Mouse (Mus musculus) c-Kit-negative CD71-positive TER-119-positive erythroid progenitor cells, embryonic 14.5 days (primary cell): ENCODE measurements around the gene Klhdc2.
A peak's percentile ranks its signal among the peaks of the same experiment; 100 is the strongest.

Experiments
- DNase-seq: peaks from one replicate; pipeline ENCODE4 v3.0.0-alpha.2; 2013; ENCODE audit warnings: low read depth, low spot score

Gene Klhdc2

DNA sequence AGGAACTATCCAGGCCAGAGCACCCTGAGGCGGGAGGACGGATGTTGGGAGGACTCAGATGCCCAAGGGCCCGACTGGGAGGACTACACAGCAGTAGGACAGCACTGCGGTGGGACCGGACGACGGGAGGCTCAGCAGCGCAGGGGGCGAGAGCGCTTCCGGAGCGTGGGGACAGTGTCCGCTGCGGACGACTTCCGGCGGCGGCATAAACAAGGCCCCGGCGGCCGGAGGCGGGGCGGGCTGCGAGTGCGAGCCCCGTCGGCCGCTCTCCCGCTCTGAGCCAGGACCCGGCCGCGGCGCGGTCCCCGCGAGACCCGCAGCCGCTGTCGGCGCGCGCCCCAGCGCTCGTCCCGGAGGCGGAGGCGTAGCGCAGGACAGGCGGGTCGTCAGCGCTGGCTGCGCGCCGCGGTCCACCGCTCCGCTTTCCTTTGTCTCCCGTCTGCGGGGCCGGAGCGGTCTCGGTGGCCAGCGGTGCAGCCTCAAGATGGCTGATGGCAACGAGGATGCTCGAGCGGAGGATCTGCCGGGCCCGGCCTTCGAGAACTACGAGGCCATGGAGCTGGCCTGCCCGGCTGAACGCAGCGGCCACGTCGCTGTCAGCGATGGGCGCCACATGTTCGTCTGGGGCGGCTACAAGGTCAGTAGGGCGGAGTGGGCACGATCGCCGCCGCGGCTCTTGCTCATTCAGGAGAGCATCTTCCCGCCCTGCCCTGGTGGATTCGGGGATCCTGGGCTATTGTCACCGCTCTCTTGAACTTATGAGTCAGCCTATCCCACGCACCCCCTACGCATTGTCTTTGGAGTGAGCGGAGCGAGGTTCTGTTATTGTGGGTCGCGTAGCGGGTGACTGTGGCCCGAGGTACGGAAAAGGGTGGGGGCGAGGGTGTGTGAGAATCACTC is at the start of gene Klhdc2:
Klhdc2 (plus strand) TSS at position 171 of the 900 bp plus-strand sequence.
- peak; percentile 53 for DNase-seq

DNA sequence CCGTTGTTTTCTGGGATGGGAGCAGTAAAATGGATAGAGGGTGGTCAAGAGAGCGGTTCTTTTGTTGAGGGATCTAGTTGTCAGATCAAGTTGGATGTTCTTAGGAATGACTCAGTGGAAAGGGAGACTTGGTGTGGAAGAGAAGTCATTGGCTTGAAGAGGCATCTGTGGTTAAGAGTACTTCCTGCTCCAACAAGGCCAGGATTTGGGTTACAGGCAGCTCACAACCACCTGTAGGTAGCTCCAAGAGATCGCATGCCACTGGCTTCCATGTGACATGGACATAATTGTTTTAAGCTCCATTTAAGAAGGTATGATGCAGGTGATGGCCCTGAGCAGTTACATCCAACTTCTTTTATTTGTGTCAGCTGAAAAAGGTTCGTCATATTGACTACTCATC is 46.7 kb upstream of the Klhdc2 start:
- DNase-seq: no peak

- no peak for DNase-seq
These were observed 45.7 kb upstream of the Klhdc2 start for GRCm38 (mm10) chr12:69250756-69251155.

DNA sequence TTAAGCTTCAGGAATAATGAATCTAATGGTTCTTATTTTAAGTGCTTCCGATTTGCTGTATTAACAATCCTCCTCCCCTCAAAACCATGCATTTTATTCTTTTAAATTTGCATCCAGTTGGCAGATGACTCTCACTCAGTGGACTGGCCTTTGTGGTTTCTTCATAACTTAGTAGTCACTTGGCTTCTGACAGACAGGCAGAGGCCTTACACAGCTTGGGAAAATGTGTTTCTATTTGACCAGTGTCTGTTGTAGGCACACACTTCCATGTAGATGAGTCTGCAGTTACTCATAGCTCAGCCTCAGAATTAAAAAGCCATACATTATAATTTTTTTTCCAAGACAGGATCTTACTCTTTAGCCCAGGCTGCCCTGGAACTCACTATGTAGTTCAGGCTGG is 42.7 kb upstream of the Klhdc2 start:
- DNase-seq: no peak

DNA sequence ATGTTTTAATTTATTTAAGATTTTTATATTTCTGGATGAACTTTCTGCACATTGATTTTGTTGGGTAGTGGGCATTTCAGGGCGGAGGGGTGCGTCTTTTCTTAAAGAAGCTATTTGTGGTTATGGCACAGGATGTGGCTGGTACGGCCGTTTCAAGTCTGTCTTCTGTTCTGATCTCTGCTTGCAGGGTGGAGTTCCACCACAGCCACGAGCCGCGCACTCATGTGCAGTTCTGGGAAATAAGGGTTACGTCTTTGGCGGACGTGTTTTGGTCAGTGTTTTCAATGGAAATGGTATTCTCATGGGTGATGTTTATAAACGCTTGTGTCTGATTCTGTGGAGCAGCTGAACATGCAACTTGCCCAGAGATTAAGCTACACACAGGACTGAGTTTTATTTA is 38.6 kb upstream of the Klhdc2 start:
- DNase-seq: no peak

- DNase-seq: no peak
These were observed 34.2 kb upstream of the Klhdc2 start for GRCm38 (mm10) chr12:69262251-69262650.

DNA sequence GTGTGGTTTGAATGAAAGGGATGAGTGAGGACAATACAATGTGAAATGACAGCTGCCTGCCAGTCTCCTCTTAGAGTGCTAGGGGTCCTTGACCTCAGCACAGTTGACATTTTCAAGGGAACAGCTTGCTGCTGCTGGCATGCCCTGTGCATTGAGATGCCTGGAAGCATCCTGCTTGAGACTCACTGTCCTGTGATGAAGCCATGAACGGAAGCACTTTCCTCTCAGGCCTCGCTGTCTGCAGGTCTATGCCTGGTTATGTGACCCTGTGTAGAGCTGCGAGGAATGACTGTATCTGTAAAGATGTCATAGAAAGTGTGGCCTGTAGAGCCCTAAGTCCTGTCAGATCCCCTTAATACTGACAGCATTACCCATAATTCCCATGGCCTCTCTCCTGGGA is 31.4 kb upstream of the Klhdc2 start:
- DNase-seq: no peak

DNA sequence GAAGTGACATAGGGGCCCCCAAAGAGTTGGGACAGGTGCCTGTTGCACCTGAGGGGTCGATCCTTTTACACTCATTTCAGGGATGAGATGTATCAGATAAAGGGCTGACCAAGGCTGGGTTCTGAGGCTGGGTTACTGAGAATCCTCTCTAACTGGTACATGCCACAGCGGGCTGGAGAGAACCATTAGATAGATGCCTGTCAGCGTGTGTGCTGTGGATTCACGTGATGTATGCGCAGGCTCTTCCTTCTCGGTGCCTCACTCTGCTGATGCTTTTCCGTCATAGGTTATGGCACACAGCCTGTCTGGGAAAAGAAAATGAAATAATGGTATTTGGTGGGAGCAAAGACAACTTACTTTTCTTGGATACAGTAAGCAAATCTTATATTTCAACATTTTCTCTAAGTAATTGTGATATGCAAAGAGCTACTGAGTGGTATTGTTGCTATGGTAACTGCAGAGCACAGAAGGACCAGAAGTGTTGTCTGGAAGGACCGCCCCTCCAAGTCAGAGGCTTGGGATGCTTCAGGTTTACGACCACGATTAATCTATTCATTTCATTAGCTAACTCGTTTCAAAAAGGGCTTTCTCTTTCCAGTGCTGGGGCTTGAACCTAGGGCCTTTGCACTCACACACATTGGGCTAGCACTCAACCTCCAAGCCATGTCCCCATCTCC is 28.4 kb upstream of the Klhdc2 start:
- DNase-seq: no peak

DNA sequence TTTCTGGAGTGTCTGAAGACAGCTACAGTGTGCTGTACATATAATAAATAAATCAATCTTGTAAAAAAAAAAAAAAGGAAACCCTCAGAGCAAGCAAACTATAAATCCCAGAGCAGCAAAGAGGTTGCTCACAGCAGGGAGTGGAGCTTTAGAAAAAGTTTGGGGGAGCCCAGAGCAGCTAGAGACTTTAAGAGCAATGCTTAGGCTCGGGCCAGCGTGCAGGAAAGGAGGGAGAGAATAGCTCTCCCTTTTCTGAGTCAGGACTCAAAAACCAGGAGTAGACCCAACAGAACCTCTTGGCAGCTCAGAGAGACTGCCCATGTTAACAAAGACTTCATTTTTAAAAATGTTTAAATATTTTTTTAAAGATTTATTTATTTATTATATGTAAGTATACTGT is 27.5 kb upstream of the Klhdc2 start:
- no peak for DNase-seq

- DNase-seq: no peak
These were observed 16.5 kb upstream of the Klhdc2 start for GRCm38 (mm10) chr12:69279931-69280469.

DNA sequence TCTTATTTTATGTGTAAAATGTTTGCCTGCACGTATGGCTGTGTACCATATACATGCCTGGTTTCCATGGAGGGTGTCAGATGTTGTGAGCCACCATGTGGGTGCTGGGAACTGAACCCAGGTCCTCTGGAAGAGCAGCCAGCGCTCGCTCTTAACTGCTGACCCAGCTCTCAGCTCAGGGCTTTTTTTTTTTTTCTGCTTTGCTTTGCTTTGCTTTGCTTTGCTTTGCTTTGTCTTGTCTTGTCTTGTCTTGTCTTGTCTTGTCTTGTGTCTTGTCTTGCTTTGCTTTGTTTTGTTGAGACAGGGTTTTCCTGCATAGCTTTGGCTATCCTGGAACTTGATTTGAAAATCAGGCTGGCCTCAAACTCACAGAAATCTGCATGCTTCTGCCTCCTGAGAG is 15.6 kb upstream of the Klhdc2 start:
- DNase-seq: no peak

DNA sequence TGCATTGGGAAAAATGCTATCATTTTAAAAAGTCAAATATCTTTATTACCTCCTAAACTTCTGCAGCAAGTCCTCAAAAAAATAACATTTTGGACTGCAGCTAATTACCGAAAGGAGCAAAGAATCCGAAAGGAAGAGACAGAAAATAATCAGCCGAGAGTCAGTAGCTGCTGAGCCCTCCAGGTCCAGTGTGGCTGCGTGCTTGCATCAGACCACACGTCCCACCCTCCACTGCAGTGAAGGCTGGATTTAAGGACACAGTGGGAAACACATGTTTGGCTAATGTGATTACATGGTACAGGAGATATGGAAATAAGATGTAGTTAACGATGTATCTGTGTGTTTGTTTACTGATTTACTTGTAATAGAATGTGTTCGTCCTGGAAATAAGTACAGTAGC is 13.3 kb upstream of the Klhdc2 start:
- DNase-seq: no peak

- no peak for DNase-seq
These were observed 8.9 kb upstream of the Klhdc2 start for GRCm38 (mm10) chr12:69287535-69287934.

DNA sequence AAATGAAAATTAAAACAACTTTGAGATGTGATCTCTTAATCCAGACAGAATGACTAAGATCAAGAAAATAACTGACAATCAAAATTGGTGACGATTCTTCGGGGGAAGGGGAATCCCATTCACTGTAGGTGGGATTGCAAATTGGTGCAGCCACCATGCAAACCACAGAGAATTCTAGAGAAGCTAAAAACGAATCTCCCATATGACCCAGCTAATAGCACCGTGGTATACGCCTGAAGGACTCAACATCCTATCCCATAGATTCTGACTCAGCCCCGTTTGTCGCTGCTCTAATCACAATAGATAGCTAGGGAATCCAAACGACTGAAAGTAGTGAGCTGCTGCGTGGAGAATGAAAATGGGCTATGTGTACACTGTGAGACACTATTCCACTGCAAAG is 7.8 kb upstream of the Klhdc2 start:
- DNase-seq: no peak

- no peak for DNase-seq
These were observed 4.1 kb upstream of the Klhdc2 start for GRCm38 (mm10) chr12:69292401-69292800.

DNA sequence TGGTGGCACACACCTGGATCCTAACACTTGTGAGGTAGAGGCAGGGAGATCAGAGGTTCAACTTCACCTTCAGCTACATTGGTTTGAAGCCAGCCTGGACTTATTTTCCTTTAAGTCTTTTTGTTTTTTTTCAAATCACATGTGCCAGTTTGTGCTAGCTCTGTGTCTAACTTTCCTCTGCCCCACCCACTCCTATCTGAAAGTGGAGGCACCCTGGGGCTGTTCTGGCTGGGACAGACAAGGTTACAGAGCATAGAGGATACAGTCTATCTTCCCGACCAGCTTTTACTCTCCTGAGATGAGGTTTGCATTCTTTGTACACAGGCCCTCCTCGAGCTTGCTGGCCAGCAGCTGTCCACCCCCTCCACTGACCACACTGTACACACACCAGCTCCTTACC is 2.7 kb upstream of the Klhdc2 start:
- DNase-seq: peak; percentile 73

GRCm38 (mm10) chr12:69294936-69295335 is 1.5 kb upstream of the Klhdc2 start:
- DNase-seq: no peak

- DNase-seq: no peak
These were observed 830 bp upstream of the Klhdc2 start for GRCm38 (mm10) chr12:69295651-69296050.

DNA sequence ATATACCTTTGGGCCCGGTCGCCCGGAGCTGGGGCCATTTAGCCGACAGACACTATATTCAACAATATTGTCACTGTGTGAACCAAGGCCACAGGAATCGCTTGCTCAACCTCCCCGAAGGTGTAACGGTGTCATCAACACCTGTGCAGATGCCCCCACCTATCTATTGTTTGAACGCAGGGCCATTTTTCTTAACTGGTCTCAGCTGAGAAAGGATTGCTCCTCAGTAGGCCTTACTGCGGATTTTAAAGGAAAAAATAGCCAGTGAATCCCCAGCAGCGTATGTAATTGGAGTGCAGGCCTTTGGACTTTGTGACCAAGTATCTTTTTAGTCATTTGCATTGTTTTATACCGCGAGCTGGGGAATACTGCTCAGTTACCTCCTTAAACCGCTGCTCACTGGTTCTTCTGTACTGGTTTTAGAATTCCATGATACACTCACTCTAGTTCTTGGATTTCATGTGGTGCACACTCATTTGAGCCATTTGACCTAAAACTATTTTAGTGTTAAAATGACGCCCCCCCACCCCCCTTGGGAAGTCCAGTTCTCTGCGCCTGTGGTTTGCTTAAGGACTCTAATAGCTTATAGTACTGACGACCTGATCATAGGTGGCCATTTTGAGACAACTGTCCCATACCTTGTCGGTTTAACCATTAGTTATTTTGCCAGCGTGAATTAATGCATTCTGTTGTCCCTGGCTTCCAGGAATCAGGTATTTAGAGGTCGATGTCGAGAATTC is 1.1 kb downstream of the Klhdc2 start:
- no peak for DNase-seq

GRCm38 (mm10) chr12:69298281-69298680 is 1.8 kb downstream of the Klhdc2 start:
- no peak for DNase-seq

DNA sequence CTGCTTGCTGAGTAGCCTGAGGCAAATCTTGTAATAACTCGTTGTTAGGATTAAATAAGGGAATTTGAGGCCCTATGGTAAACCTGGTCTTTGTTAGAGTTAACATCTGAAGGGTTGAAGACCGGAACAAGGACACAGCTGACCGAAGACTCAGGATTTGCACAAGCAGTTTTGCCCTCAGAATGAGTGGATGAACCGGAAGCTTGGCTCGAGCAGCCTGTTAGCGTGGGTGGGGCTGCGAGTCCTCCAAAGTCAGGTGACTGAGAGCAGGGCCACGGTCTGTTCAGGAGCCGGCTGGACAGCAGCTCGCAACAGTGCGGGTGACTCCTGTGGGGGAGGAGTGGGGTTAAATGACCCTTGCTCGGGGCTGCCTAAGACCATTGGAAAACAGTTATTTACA is 2.8 kb downstream of the Klhdc2 start:
- DNase-seq: no peak

- no peak for DNase-seq
These were observed 3.4 kb downstream of the Klhdc2 start for GRCm38 (mm10) chr12:69299831-69300230.
